In genomic region chr7:30698589-30698988, GRCm38 (mm10) we compare ENCODE assay signal across 9 mouse cellular contexts. TPM values are rescaled to one million over a fixed set of nuclear protein-coding genes. Genes with fewer than 3 reads are reported as not detected.
DNase-seq lines count a peak whose midpoint lies in the region; ATAC-seq lines count a peak whose summit lies in the region.
"Had no signal": no experiment of that assay in that cellular context is flagged by ENCODE, and none has a peak within 500 bp of the region (broad histone marks: within the 10 kb centered on the region; RNA-seq: fewer than 3 reads in every experiment).

Gene 2200002J24Rik (plus strand): TSS chr7:30698926.

- intact Hi-C loops in gastrocnemius, postnatal 36 days (cut with DNase I): no loop called here

- peak; percentile 27 to 33 for DNase-seq in spleen, postnatal 36 days (ENCODE audit: low spot score in 2 of 2)
- no peak for DNase-seq in spleen, adult 12 weeks (ENCODE audit: low spot score)
- DNase-seq in adrenal gland, postnatal 36 days: peak; percentile 84 to 88
- DNase-seq in liver, embryonic 11.5 days (ENCODE audit: low spot score): no peak
- DNase-seq in urinary bladder, postnatal 10 days (ENCODE audit: low spot score): no peak
- DNase-seq in gastrocnemius, postnatal 36 days: no peak
- no peak for DNase-seq in cerebellum, adult 11-12 months

- no peaks in the 10 kb centered on the region for H3K36me3 ChIP-seq in liver, embryonic 11.5 days (ENCODE audit: control insufficient read depth, insufficient read depth, low read length)

- no peaks in the 10 kb centered on the region for H3K27me3 ChIP-seq in liver, embryonic 11.5 days (replicated peaks; ENCODE audit: control insufficient read depth, insufficient read depth, low read length)

- H3K27ac ChIP-seq in liver, embryonic 11.5 days (ENCODE audit: low read depth, low read length): no peak within 1 kb of the TSS
- H3K27ac ChIP-seq: hindbrain, embryonic 14.5 days had no signal

- no peaks in the 10 kb centered on the region for H3K4me1 ChIP-seq in liver, embryonic 11.5 days (replicated peaks; ENCODE audit: control insufficient read depth, insufficient read depth, low read length)

- peak; percentile 68 for ATAC-seq in liver, embryonic 11.5 days (replicated peaks; ENCODE audit: low FRiP score)

- H3K9me3 ChIP-seq in liver, embryonic 11.5 days (ENCODE audit: control insufficient read depth, low read length): no peaks in the 10 kb centered on the region

- no peak within 1 kb of the TSS; the same call in 1 of the 2 replicates for H3K4me2 ChIP-seq in liver, embryonic 11.5 days
- H3K4me2 ChIP-seq: hindbrain, embryonic 14.5 days had no signal

- H3K4me3 ChIP-seq in liver, embryonic 11.5 days (ENCODE audit: low read depth, low read length): no peak within 1 kb of the TSS

- H3K9ac ChIP-seq in liver, embryonic 11.5 days (ENCODE audit: low read depth, low read length): no peak within 1 kb of the TSS
- H3K9ac ChIP-seq: hindbrain, embryonic 14.5 days had no signal

- WGBS in liver, embryonic 11.5 days: 36% methylated on average over 9 of the region's 9 CpGs

RNA-seq across cellular contexts. Expression of gene 2200002J24Rik, which starts in this region (rescaled TPM):
- 1 to 10 TPM; 4.8 to 6.3 TPM for total RNA-seq in adrenal gland, postnatal 36 days (2021)
- polyA plus RNA-seq in liver, embryonic 11.5 days (2014; fragmentation: Nextera tagmentation; extraction: Ambion mirVana): 0.53 TPM in 1 of 2 replicates, not detected in the other
- total RNA-seq in gastrocnemius, postnatal 36 days (2021): not detected
- polyA plus RNA-seq: cortical plate, adult 2 months; hindbrain, embryonic 14.5 days had no signal

Comparison
In these comparisons a context has a peak if more than half of its experiments do, and no peak if none do; other contexts are left out.
1. RNA of gene 2200002J24Rik (total RNA-seq): 4.8 to 6.3 TPM in adrenal gland, postnatal 36 days; not detected in gastrocnemius, postnatal 36 days; every median in the first group is over 4 times any median in the second.
2. DNase-seq: peak in spleen, postnatal 36 days (2 of 2) and adrenal gland, postnatal 36 days (2 of 2); none in spleen, adult 12 weeks (single experiment), liver, embryonic 11.5 days (single experiment), urinary bladder, postnatal 10 days (single experiment), gastrocnemius, postnatal 36 days (0 of 2) and cerebellum, adult 11-12 months (single experiment).
3. Peak in ATAC-seq in liver, embryonic 11.5 days; RNA of the gene not detected or under 1 TPM.